27 mouse cellular contexts compared by ENCODE assay signal in the genomic region with DNA sequence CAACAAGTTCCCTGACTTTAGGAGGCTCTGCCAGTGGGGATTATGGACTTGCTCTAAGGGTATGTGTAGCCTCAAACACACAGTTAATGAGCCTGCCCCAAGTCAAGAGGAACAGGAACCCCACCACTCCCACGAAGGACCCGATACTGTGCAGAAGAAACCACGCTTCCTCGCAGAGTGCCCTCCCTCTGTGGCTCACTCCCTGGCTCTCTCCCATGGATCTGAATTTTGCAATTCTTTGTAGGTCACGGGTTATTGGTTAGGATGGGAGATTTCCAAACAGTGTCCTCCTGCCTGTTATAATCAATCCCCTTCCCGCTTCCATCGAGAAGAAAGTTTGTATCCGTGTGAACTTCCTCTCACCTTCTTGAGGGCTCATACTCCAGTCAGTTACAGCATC. TPM values are rescaled to one million over a fixed set of nuclear protein-coding genes. Genes with fewer than 3 reads are reported as not detected.
A peak's percentile ranks its signal among the peaks of the same experiment; 100 is the strongest.
DNase-seq lines count a peak whose midpoint lies in the region; ATAC-seq and TF ChIP-seq lines count a peak whose summit lies in the region.
"Had no signal": no experiment of that assay in that cellular context is flagged by ENCODE, and none has a peak within 500 bp of the region (broad histone marks: within the 10 kb centered on the region; RNA-seq: fewer than 3 reads in every experiment).

No protein-coding gene starts in this region.

- H3K9ac ChIP-seq in liver, adult 2 months (ENCODE audit: low read depth, low read length): peak overlapping the region; percentile 43
- H3K9ac ChIP-seq in liver, embryonic 12.5 days: no peak overlapping the region
- H3K9ac ChIP-seq in stomach, embryonic 16.5 days (ENCODE audit: low read length): no peak overlapping the region
- H3K9ac ChIP-seq: hindbrain, embryonic 14.5 days; limb, embryonic 13.5 days; neural tube, embryonic 12.5 days had no signal

- H3K79me2 ChIP-seq in liver, adult 2 months (ENCODE audit: control insufficient read depth, insufficient read depth, low read length): peaks cover 12% of the 10 kb centered on the region; the same call in 1 of the 2 replicates

- no peaks in the 10 kb centered on the region for H3K27me3 ChIP-seq in liver, adult 2 months (ENCODE audit: control insufficient read depth, insufficient read depth, low read length)
- no peaks in the 10 kb centered on the region for H3K27me3 ChIP-seq in liver, embryonic 12.5 days (replicated peaks)
- no peaks in the 10 kb centered on the region for H3K27me3 ChIP-seq in stomach, embryonic 16.5 days (ENCODE audit: control insufficient read depth, insufficient read depth, low read length)
- H3K27me3 ChIP-seq: limb, embryonic 13.5 days; neural tube, embryonic 12.5 days had no signal

- peak; percentile 75 for DNase-seq in adrenal gland, adult 2 months
- no peak for DNase-seq in adrenal gland, adult 8-10 months
- peak; percentile 92 for DNase-seq in liver, adult 2 months (ENCODE audit: extremely low read depth, low read depth, low spot score)
- no peak for DNase-seq in ovary, adult 18-20 months (ENCODE audit: low spot score)
- DNase-seq in left cerebral cortex, adult 9 months (ENCODE audit: low spot score in 2 of 2): no peak
- DNase-seq: cerebellum, adult 2 months; cerebellum, postnatal 36 days; heart, postnatal 4 days; kidney, postnatal 36 days; lung, adult 18-20 months; lung, postnatal 14 days; midbrain, embryonic 14.5 days; retina, postnatal 1 day; right cerebral cortex, postnatal 25 days; thymus, adult 2 months had no signal

- peak overlapping the region; percentile 4; the same call in 1 of the 2 replicates for H3K4me3 ChIP-seq in liver, adult 2 months (ENCODE audit: insufficient read depth, low read depth, low read length)
- no peak overlapping the region for H3K4me3 ChIP-seq in liver, embryonic 12.5 days
- H3K4me3 ChIP-seq in stomach, embryonic 16.5 days (replicated peaks; ENCODE audit: low read length): no peak overlapping the region
- H3K4me3 ChIP-seq: forebrain, embryonic 10.5 days; heart, embryonic 10.5 days; limb, embryonic 13.5 days; megakaryocyte, embryonic 14.5 days; neural tube, embryonic 12.5 days had no signal

- no peak overlapping the region for H3K4me2 ChIP-seq in liver, embryonic 12.5 days
- H3K4me2 ChIP-seq in stomach, embryonic 16.5 days (ENCODE audit: low read depth, low read length): no peak overlapping the region
- H3K4me2 ChIP-seq: hindbrain, embryonic 14.5 days; limb, embryonic 13.5 days; neural tube, embryonic 12.5 days had no signal

- TF ChIP-seq CTCF in liver, adult 2 months (IDR thresholded peaks at IDR 0.05; ENCODE audit: low read depth, low read length): no peak

- H3K4me1 ChIP-seq in liver, adult 2 months (ENCODE audit: control insufficient read depth, insufficient read depth, low read length): peaks cover 25% of the 10 kb centered on the region
- peaks cover 60% of the 10 kb centered on the region for H3K4me1 ChIP-seq in liver, embryonic 12.5 days
- H3K4me1 ChIP-seq in stomach, embryonic 16.5 days (ENCODE audit: control insufficient read depth, insufficient read depth, low read length): peaks cover 19% of the 10 kb centered on the region

- no peaks in the 10 kb centered on the region for H3K9me3 ChIP-seq in liver, embryonic 12.5 days (replicated peaks)
- H3K9me3 ChIP-seq in stomach, embryonic 16.5 days (replicated peaks; ENCODE audit: control insufficient read depth, low read length): no peaks in the 10 kb centered on the region
- H3K9me3 ChIP-seq: forebrain, embryonic 10.5 days; heart, embryonic 10.5 days; limb, embryonic 13.5 days; megakaryocyte, embryonic 14.5 days; neural tube, embryonic 12.5 days had no signal

- ATAC-seq in liver, embryonic 12.5 days: no peak
- peak; percentile 57 for ATAC-seq in granulocyte monocyte progenitor cell, adult 5-6 weeks (replicated peaks; ENCODE audit: poor library complexity, severe bottlenecking)
- ATAC-seq in stomach, embryonic 16.5 days (ENCODE audit: insufficient read depth, low FRiP score): no peak
- ATAC-seq: activated CD4-positive, CD25-positive, alpha-beta regulatory T cell, adult 4 months; forebrain, embryonic 16.5 days; inflammation-experienced regulatory T-cells, adult 6 months had no signal

- H3K27ac ChIP-seq in liver, adult 2 months (replicated peaks; ENCODE audit: insufficient read depth, low read depth, low read length): peak overlapping the region; percentile 92
- no peak overlapping the region for H3K27ac ChIP-seq in liver, embryonic 12.5 days
- H3K27ac ChIP-seq in stomach, embryonic 16.5 days (ENCODE audit: low read length): peak overlapping the region; percentile 90; the same call in 1 of the 2 replicates
- H3K27ac ChIP-seq: forebrain, embryonic 10.5 days; heart, embryonic 10.5 days; hindbrain, embryonic 14.5 days; neural tube, embryonic 12.5 days had no signal

- WGBS in liver, adult 2 months: 14% methylated on average over 8 of the region's 8 CpGs
- 60% methylated on average over 8 of the region's 8 CpGs for WGBS in liver, embryonic 12.5 days (ENCODE audit: insufficient replicate concordance)
- WGBS in stomach, embryonic 16.5 days: 78% methylated on average over 8 of the region's 8 CpGs

- TF ChIP-seq POLR2A in liver, adult 2 months (IDR thresholded peaks at IDR 0.05; ENCODE audit: extremely low read depth, insufficient read depth, low read length): no peak

- no peaks in the 10 kb centered on the region for H3K36me3 ChIP-seq in liver, adult 2 months (ENCODE audit: control insufficient read depth, insufficient read depth, low read length)
- H3K36me3 ChIP-seq in liver, embryonic 12.5 days: no peaks in the 10 kb centered on the region
- H3K36me3 ChIP-seq in stomach, embryonic 16.5 days (ENCODE audit: control insufficient read depth, insufficient read depth, low read length): no peaks in the 10 kb centered on the region
- H3K36me3 ChIP-seq: forebrain, embryonic 10.5 days; heart, embryonic 10.5 days; limb, embryonic 13.5 days; neural tube, embryonic 12.5 days had no signal

RNA-seq across cellular contexts. Expression of a gene that starts 5.8 kb away (rescaled TPM):
- 100 to 1,000 TPM; 159 to 177 TPM for total RNA-seq in adrenal gland, adult 2 months (2021)
- 113 and 193 TPM in 2 replicates for polyA plus RNA-seq in adrenal gland, adult 2 months (2012; rRNA removed)
- total RNA-seq in adrenal gland, adult 8-10 months (2022): 100 to 1,000 TPM; 160 to 274 (median 195) TPM
- total RNA-seq in liver, adult 2 months (2014; rRNA removed): 292 and 434 TPM in 2 replicates
- 374 and 481 TPM in 2 replicates for polyA plus RNA-seq in liver, adult 2 months (2012; rRNA removed)
- 2.5 and 3.6 TPM in 2 replicates for polyA plus RNA-seq in liver, embryonic 12.5 days (2016; fragmentation: Nextera tagmentation; extraction: Ambion mirVana)
- total RNA-seq in granulocyte monocyte progenitor cell, adult 5-6 weeks (2014; fragmentation: Nextera tagmentation): not detected in 2 replicates
- not detected in 2 replicates for total RNA-seq in granulocyte monocyte progenitor cell, adult 5-6 weeks (2017)
- polyA plus RNA-seq in stomach, embryonic 16.5 days (2015; fragmentation: Nextera tagmentation; extraction: Ambion mirVana): 21.7 and 24.3 TPM in 2 replicates
- polyA plus RNA-seq: inflammation-experienced regulatory T-cells, adult 6 months had no signal

RNA-seq across cellular contexts. Expression of a gene that starts 30.6 kb away (rescaled TPM):
- 100 to 1,000 TPM; 318 to 321 TPM for total RNA-seq in adrenal gland, adult 2 months (2021)
- polyA plus RNA-seq in adrenal gland, adult 2 months (2012; rRNA removed): 41.6 and 49.5 TPM in 2 replicates
- 100 to 1,000 TPM; 232 to 302 (median 271) TPM for total RNA-seq in adrenal gland, adult 8-10 months (2022)
- 180 and 184 TPM in 2 replicates for total RNA-seq in liver, adult 2 months (2014; rRNA removed)
- 72.8 and 73.6 TPM in 2 replicates for polyA plus RNA-seq in liver, adult 2 months (2012; rRNA removed)
- 472 and 504 TPM in 2 replicates for polyA plus RNA-seq in liver, embryonic 12.5 days (2016; fragmentation: Nextera tagmentation; extraction: Ambion mirVana)
- total RNA-seq in granulocyte monocyte progenitor cell, adult 5-6 weeks (2014; fragmentation: Nextera tagmentation): 412 and 454 TPM in 2 replicates
- total RNA-seq in granulocyte monocyte progenitor cell, adult 5-6 weeks (2017): 535 and 555 TPM in 2 replicates
- 455 and 460 TPM in 2 replicates for polyA plus RNA-seq in stomach, embryonic 16.5 days (2015; fragmentation: Nextera tagmentation; extraction: Ambion mirVana)

RNA-seq across cellular contexts. Expression of a gene that starts 30.7 kb away (rescaled TPM):
- 10 to 100 TPM; 19.1 to 24.9 TPM for total RNA-seq in adrenal gland, adult 2 months (2021)
- polyA plus RNA-seq in adrenal gland, adult 2 months (2012; rRNA removed): 4.2 and 6.2 TPM in 2 replicates
- 10 to 100 TPM; 25.9 to 29.7 (median 27.9) TPM for total RNA-seq in adrenal gland, adult 8-10 months (2022)
- total RNA-seq in liver, adult 2 months (2014; rRNA removed): 20.1 and 20.4 TPM in 2 replicates
- polyA plus RNA-seq in liver, adult 2 months (2012; rRNA removed): 8.5 and 13.7 TPM in 2 replicates
- polyA plus RNA-seq in liver, embryonic 12.5 days (2016; fragmentation: Nextera tagmentation; extraction: Ambion mirVana): 10.0 and 10.6 TPM in 2 replicates
- total RNA-seq in granulocyte monocyte progenitor cell, adult 5-6 weeks (2014; fragmentation: Nextera tagmentation): 8.6 and 13.0 TPM in 2 replicates
- total RNA-seq in granulocyte monocyte progenitor cell, adult 5-6 weeks (2017): 7.7 and 11.1 TPM in 2 replicates
- 13.2 and 13.6 TPM in 2 replicates for polyA plus RNA-seq in stomach, embryonic 16.5 days (2015; fragmentation: Nextera tagmentation; extraction: Ambion mirVana)

RNA-seq across cellular contexts. Expression of a gene that starts 40.1 kb away (rescaled TPM):
- 100 to 1,000 TPM; 115 to 125 TPM for total RNA-seq in adrenal gland, adult 2 months (2021)
- 12.0 and 16.3 TPM in 2 replicates for polyA plus RNA-seq in adrenal gland, adult 2 months (2012; rRNA removed)
- total RNA-seq in adrenal gland, adult 8-10 months (2022): 100 to 1,000 TPM; 143 to 180 (median 160) TPM
- 77.0 and 79.8 TPM in 2 replicates for total RNA-seq in liver, adult 2 months (2014; rRNA removed)
- polyA plus RNA-seq in liver, adult 2 months (2012; rRNA removed): 22.6 and 27.5 TPM in 2 replicates
- polyA plus RNA-seq in liver, embryonic 12.5 days (2016; fragmentation: Nextera tagmentation; extraction: Ambion mirVana): 22.0 and 22.2 TPM in 2 replicates
- total RNA-seq in granulocyte monocyte progenitor cell, adult 5-6 weeks (2014; fragmentation: Nextera tagmentation): 27.1 and 34.2 TPM in 2 replicates
- total RNA-seq in granulocyte monocyte progenitor cell, adult 5-6 weeks (2017): 26.4 and 30.3 TPM in 2 replicates
- polyA plus RNA-seq in stomach, embryonic 16.5 days (2015; fragmentation: Nextera tagmentation; extraction: Ambion mirVana): 30.1 and 30.2 TPM in 2 replicates

Comparison
In these comparisons a context has a peak if more than half of its experiments do, and no peak if none do; other contexts are left out.
1. DNase-seq: peak in adrenal gland, adult 2 months (single experiment) and liver, adult 2 months (single experiment); none in adrenal gland, adult 8-10 months (single experiment), ovary, adult 18-20 months (single experiment) and left cerebral cortex, adult 9 months (0 of 2).
2. RNA of a gene that starts 5.8 kb away (total RNA-seq): 292 to 434 TPM in liver, adult 2 months, 160 to 274 TPM in adrenal gland, adult 8-10 months and 159 to 177 TPM in adrenal gland, adult 2 months; not detected in granulocyte monocyte progenitor cell, adult 5-6 weeks; every median in the first group is over 100 times any median in the second.